Mouse (Mus musculus) hindbrain, embryonic 16.5 days (tissue): Measurements from ENCODE around the gene Psma3. TPM values are rescaled to one million over a fixed set of nuclear protein-coding genes. Genes with fewer than 3 reads are reported as not detected.

Experiments
- ATAC-seq: fragments of 200-750 bp; cut with Nextera tagmentation; 2 replicates; pipeline ENCODE4 v1.8.0; 2017; ENCODE audit warnings: moderate TSS enrichment, moderate library complexity
- H3K27ac ChIP-seq: fragments of 300-500 bp; sonication (generic); 2 replicates; pipeline ENCODE4 v1.5.1; 2014; ENCODE audit warnings: low read depth, mild to moderate bottlenecking, control low read depth, low read length, moderate library complexity
- H3K27me3 ChIP-seq: fragments of 300-500 bp; sonication (generic); replicated peaks from 2 replicates; pipeline ENCODE4 v1.6.1; 2014; ENCODE audit warnings: low read length; ENCODE audit not compliant: control insufficient read depth, insufficient read depth
- H3K36me3 ChIP-seq: fragments of 300-500 bp; sonication (generic); 2 replicates; pipeline ENCODE4 v1.6.1; 2014; ENCODE audit warnings: mild to moderate bottlenecking, low read length, moderate library complexity, mixed read lengths; ENCODE audit not compliant: control insufficient read depth, insufficient read depth
- H3K4me1 ChIP-seq: fragments of 300-500 bp; sonication (generic); 2 replicates; pipeline ENCODE4 v1.6.1; 2014; ENCODE audit warnings: low read depth, low read length; ENCODE audit not compliant: control insufficient read depth, insufficient read depth
- H3K4me2 ChIP-seq: fragments of 300-500 bp; sonication (generic); 2 replicates; pipeline ENCODE4 v1.6.1; 2014; ENCODE audit warnings: mild to moderate bottlenecking, low read length, control low read depth, moderate library complexity
- H3K4me3 ChIP-seq: fragments of 300-500 bp; sonication (generic); 2 replicates; pipeline ENCODE4 v1.5.1; 2014; ENCODE audit warnings: mild to moderate bottlenecking, low read length, control low read depth, moderate library complexity
- H3K9ac ChIP-seq: fragments of 300-500 bp; sonication (generic); 2 replicates; pipeline ENCODE4 v1.6.1; 2014; ENCODE audit warnings: low read depth, mild to moderate bottlenecking, control low read depth, low read length, moderate library complexity
- H3K9me3 ChIP-seq: fragments of 300-500 bp; sonication (generic); 2 replicates; pipeline ENCODE4 v1.6.1; 2014; ENCODE audit warnings: mild to moderate bottlenecking, low read length, moderate library complexity; ENCODE audit not compliant: control insufficient read depth
- WGBS: fragments of 180-500 bp; shearing (Covaris S2); extraction: QIAGEN DNeasy Blood & Tissue Kit; methylation state at CpG from one replicate; pipeline ENCODE4 v1.1.7; 2014; 5-methylcytosine and 5-hydroxymethylcytosine counted together
- polyA plus RNA-seq: library from polyadenylated mRNA; unstranded; fragments of >200 nt; fragmentation: Nextera tagmentation; extraction: Ambion mirVana; gene quantifications from 2 replicates; pipeline ENCODE4 v1.2.1, GENCODE M21; 2015

Gene Psma3
- polyA plus RNA-seq: 489 and 503 TPM in 2 replicates

DNA sequence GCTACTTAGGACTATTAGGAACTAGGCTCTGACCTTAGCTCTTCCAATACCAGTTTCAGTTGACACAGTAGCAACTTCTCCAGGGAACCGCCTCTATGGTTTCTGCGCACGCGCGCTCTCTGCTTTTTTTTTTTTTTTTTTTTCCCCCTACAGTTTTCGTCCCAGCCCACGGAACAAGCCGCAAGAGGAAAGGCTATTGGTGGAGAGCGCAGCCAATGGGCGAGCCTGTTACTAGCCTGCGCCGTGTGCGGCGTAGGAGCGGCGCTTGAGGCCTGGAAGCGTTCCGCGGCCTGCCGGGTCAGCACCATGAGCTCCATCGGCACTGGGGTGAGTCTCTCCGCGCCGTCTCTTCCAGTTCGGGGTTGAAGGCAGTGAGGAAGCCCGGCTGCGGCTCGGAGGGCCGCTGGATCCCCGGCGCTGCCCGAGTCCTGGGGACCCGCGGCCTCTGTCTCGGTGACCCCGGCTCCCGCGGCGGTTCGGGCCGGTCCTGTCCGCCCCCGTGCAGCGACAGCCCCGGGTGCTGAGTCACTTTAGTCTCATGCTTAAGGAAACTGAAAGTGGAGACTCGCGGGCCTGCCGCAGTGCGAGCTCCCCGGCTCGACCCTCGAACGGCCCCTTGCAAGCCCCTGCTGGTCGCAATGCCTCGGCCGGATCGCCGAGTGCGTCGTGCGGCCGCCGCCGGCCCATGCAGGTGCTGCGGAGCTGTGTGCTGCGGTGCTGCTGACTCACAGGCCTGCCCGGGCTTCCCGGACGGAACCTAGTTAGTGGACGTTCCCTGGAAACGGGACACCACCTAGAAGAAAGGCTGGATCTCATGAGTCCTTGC lies at the start of gene Psma3:
Psma3 (plus strand) TSS at position 181 of the 826 bp plus-strand sequence.
- Histone ChIP-seq H3K27ac (peak within 1 kb of the TSS; percentile 97), H3K4me3 (peak within 1 kb of the TSS; percentile 87), H3K36me3 (no peaks in the 10 kb centered on the region), H3K4me1 (peaks cover 11% of the 10 kb centered on the region), H3K27me3 (no peaks in the 10 kb centered on the region), H3K9me3 (no peaks in the 10 kb centered on the region), H3K4me2 (peak within 1 kb of the TSS; percentile 63), H3K9ac (peak within 1 kb of the TSS; percentile 99)
- WGBS: under 1% methylated on average over 61 of the region's 71 CpGs
- ATAC-seq: peak; percentile 99

GRCm38 (mm10) chr12:70929781-70930180 lies 44.6 kb upstream of the Psma3 start:
- ATAC-seq: no peak
- H3K9ac ChIP-seq: no peak overlapping the region
- WGBS: 91% methylated on average over 4 of the region's 4 CpGs

DNA sequence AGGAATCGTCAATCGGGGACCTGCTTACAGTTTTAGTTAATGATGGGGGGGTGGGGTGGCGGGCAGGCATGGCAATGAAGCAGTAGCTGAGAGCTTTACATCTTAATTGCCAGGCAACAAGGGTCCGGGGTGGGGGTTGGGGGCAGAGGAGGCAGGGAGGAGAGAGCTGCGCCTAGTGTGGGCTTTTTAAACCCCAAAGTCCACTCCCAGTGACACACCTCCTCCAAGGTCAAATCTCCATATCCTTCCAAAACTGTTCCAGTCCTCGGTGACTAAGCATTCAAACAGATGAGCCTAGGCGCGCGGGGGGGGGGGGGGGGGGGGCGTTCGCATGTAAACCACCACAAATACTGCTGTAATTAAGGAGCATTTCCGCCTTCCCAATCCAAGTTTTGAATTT lies 37.3 kb upstream of the Psma3 start:
- H3K4me1 ChIP-seq: no peaks in the 10 kb centered on the region
- peak overlapping the region; percentile 58 for H3K4me2 ChIP-seq
- H3K27me3 ChIP-seq: no peaks in the 10 kb centered on the region
- no peaks in the 10 kb centered on the region; the same call in 1 of the 2 replicates for H3K36me3 ChIP-seq
- no peaks in the 10 kb centered on the region for H3K9me3 ChIP-seq
- H3K27ac ChIP-seq: peak overlapping the region; percentile 77
- ATAC-seq: peak; percentile 32
- peak overlapping the region; percentile 56 for H3K9ac ChIP-seq
- WGBS: 25% methylated on average over 7 of the region's 12 CpGs
- H3K4me3 ChIP-seq: peak overlapping the region; percentile 91

More at GRCm38 (mm10) chr12:70929781-70930180, 44.6 kb upstream of the Psma3 start:
- Histone ChIP-seq H3K4me1 (no peaks in the 10 kb centered on the region), H3K9me3 (no peaks in the 10 kb centered on the region), H3K27ac (no peak overlapping the region), H3K27me3 (no peaks in the 10 kb centered on the region), H3K4me3 (no peak overlapping the region), H3K36me3 (no peaks in the 10 kb centered on the region), H3K4me2 (no peak overlapping the region)

GRCm38 (mm10) chr12:70937571-70938384 lies 36.6 kb upstream of the Psma3 start, which contains the start of gene Actr10:
TSS of gene Actr10 (plus strand) at chr12:70937857.
- under 1% methylated on average over 52 of the region's 59 CpGs for WGBS
- no peaks in the 10 kb centered on the region for H3K4me1 ChIP-seq
- H3K27ac ChIP-seq: peak within 1 kb of the TSS; percentile 77
- peak within 1 kb of the TSS; percentile 94 for H3K9ac ChIP-seq
- H3K27me3 ChIP-seq: no peaks in the 10 kb centered on the region
- peak within 1 kb of the TSS; percentile 79 for H3K4me2 ChIP-seq
- peak; percentile 99 for ATAC-seq
- peak within 1 kb of the TSS; percentile 91 for H3K4me3 ChIP-seq
- no peaks in the 10 kb centered on the region for H3K9me3 ChIP-seq
- H3K36me3 ChIP-seq: peaks cover 5% of the 10 kb centered on the region

DNA sequence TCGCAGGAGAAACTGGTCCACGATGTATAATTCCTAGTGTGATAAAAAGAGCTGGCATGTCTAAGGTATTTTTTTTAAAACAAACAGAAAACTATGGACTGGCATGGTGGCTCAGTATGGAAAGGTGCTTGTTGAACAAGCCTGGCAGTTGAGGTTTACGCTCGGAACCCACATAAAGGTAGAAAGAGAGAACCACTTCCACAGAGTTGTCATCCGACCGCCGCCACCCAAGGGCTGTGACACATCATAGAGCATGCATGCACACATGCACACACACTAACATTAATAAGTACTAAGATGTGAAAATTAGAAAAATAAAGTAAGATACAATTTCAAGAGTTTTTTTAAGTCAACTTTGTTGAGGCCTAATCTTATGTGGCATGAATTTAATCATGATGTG lies 33.6 kb upstream of the Psma3 start:
- H3K27ac ChIP-seq: no peak overlapping the region
- H3K4me1 ChIP-seq: no peaks in the 10 kb centered on the region
- 96% methylated on average over 7 of the region's 7 CpGs for whole genome bisulfite sequencing
- no peaks in the 10 kb centered on the region for H3K9me3 ChIP-seq
- no peak overlapping the region for H3K4me3 ChIP-seq
- H3K4me2 ChIP-seq: no peak overlapping the region
- no peak overlapping the region for H3K9ac ChIP-seq
- H3K36me3 ChIP-seq: peaks cover 18% of the 10 kb centered on the region
- ATAC-seq: no peak
- no peaks in the 10 kb centered on the region for H3K27me3 ChIP-seq

- peaks cover 26% of the 10 kb centered on the region for H3K36me3 ChIP-seq
- 94% methylated on average over 5 of the region's 5 CpGs for WGBS
- no peak overlapping the region for H3K4me3 ChIP-seq
- H3K27ac ChIP-seq: no peak overlapping the region
- no peaks in the 10 kb centered on the region for H3K27me3 ChIP-seq
- ATAC-seq: no peak
- H3K4me1 ChIP-seq: no peaks in the 10 kb centered on the region
- H3K9me3 ChIP-seq: no peaks in the 10 kb centered on the region
- no peak overlapping the region for H3K4me2 ChIP-seq
- no peak overlapping the region for H3K9ac ChIP-seq
These were observed 30.2 kb upstream of the Psma3 start for GRCm38 (mm10) chr12:70944181-70944580.

DNA sequence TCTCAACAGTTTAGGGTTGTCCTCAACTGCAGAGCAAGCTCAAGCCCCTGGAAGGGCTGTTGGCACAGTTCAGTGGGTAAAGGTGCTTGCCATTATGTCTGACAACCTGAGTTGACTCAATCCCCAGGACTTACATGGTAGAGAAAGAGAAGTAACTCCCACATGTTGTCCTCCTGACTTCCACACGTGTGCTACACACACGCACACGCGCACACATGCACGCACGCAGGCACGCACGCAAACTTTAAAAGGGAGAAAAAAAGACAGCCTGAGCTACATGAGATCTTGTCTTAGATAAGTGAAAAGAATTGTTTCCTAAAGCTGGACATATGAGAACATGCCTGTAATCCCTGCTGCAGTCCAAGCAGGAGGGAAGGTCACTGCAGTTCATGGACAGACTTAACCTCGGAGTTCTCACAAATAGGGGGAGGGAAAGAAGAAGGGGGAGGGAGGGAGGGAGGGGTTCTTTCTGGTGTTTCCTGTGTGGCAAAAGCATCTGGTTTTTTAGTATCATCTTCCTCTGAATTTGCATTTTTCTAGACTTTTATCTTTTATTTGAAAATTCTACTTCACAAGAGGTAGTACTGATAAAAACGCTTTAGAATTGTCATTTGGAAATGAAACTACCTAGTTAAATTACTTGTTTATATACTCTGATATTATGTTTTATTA lies 27.7 kb upstream of the Psma3 start:
- Histone ChIP-seq H3K4me1 (no peaks in the 10 kb centered on the region), H3K36me3 (peaks cover 32% of the 10 kb centered on the region), H3K9me3 (no peaks in the 10 kb centered on the region), H3K9ac (no peak overlapping the region), H3K4me3 (no peak overlapping the region), H3K27ac (no peak overlapping the region), H3K4me2 (no peak overlapping the region), H3K27me3 (no peaks in the 10 kb centered on the region)
- 96% methylated on average over 10 of the region's 10 CpGs for WGBS
- ATAC-seq: no peak

DNA sequence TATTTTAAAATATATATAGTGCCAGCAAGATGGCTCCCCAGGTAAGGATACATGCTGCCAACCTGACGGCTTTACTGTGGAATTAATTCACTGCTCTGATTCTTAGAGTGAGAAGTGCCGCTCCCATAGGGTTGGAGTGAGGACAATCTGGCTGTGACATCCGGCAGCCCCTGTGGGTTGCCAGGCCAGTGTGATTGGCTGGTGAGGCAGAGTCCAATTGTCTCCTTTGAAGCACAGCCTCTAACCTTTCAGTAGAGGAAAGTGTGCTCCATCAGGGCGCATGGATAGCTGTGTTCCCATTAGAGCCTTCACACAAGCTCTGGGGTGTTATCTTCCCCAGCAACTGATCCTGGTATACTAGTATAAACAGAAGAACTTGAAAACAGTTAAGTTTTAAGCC lies 15.8 kb upstream of the Psma3 start:
- H3K27me3 ChIP-seq: no peaks in the 10 kb centered on the region
- WGBS: 85% methylated on average over 4 of the region's 4 CpGs
- H3K27ac ChIP-seq: no peak overlapping the region
- no peaks in the 10 kb centered on the region for H3K4me1 ChIP-seq
- no peak for ATAC-seq
- H3K4me2 ChIP-seq: no peak overlapping the region
- peaks cover 64% of the 10 kb centered on the region for H3K36me3 ChIP-seq
- no peak overlapping the region for H3K4me3 ChIP-seq
- no peak overlapping the region for H3K9ac ChIP-seq
- no peaks in the 10 kb centered on the region for H3K9me3 ChIP-seq
